Mouse (Mus musculus): ENCODE measurements around the gene Rab3a.

The Rab3a gene

DNA sequence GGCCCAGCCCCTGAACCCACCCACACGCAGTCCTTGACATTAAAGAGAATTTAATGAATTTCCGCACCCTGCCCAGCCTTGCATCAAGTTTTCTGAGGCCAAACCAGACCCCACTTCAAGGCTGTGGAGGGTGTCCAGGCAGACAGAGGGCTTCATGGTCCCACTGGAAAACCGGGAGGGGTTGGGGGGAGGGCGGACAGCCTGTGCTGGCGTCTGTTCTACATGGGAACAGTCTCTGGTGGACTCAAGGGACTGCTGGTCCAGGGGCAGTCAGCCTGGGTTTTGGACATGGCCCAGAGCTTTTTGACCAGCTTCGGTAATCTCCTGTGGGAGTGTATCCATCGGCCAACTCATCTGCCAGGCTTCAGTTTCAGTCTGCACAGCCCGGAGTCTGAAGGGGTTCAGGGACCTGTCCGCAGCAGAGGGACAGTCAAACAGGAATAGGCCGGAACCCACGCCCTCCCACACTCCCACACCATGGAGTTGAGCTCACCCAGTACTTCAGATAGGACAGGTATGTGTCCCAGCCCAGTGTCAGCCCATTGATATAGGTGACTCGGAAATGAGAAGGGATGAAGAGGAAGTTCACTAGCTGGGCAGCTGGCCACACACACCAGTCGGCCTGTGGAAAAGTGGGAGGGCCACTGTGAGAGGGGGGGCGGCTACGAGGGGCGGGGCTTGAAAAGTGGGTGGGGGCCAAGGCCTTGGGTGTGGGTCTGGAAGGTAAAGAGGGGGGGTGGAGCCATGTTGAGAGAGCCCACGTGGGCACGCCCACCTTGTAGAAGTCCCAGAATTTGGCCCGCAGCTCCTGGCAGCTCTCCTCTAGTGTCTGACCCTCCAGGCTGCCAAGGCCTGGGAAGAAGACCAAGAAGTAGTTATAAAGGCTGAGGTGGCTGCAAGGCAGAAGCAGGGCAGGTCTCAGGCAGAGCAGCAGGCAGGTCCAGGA is 4.4 kb downstream of the Rab3a start:
- DNase-seq: peak; percentile 24

DNA sequence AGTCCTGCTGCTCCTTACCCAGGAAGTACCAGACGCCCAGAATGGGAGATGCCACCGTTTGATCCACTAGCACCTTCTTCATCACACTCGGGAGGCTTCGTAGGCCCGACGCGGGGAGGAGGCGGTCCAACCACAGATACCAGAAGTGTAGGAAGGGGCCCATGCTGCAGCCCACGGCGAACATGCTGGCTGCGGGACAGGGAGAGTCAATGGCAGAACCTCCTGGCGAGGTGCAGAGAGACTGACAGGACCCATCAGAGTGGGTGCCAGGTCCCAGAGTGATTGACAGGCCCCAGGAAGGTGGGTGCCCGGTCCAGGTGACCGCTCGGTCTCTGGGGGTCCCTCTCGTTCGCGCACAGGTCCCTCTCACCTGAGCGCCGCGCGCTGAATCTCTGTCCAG is 5.9 kb downstream of the Rab3a start:
- DNase-seq: peak; percentile 30

DNA sequence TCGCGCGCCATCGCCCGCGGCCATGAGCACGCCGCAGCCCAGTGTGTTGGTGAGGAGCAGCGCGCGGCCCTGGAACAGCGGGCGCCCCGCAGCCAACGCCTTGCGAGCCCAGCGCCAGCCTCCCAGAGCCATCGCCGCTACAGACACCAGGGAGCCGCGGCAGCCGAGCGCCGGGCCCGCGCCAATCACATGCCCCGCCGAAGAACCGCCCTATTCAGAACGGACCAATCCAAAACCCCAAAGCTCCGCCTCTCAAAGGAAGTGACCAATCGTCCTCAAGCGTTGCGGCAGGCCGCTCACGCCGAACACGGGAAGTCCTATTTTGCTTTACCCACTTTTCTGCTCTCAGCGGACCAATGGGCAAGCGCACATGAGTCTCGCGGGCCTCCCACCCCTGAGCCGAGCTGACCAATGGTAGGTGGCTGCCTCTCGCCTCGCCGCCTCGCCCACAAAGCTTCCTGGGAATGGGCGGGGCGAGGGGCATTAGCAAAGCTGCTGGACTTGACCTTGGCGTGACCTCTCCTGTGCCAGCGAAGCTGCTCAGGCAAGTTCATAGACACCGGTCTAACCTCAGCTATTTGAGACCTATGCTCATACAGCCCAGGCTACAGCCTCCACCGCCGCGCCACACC is 6.4 kb downstream of the Rab3a start, which contains the start of gene Mpv17l2:
Mpv17l2 (minus strand) TSS at position 172 of the 632 bp plus-strand sequence.
- DNase-seq: peak; percentile 92

DNA sequence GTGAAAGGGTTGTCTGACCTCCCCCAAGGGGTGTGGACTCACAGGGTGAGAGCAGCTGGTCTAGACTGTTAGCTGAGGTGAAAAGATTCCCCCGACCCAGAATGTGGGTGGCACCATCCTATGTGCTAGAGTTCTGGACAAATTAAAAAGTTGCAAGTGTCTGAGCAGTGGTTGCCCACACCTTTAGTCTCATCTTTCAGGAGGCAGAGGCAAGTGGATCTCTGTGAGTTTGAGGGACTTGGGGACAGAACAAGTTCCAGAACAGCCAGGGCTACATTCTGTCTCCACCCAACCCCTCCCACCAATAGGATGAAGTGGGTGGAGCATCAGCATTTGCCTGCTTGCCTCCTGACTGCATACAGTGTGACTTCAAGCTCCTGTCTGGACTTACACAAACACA is 7.6 kb downstream of the Rab3a start:
- peak; percentile 2 for DNase-seq

DNA sequence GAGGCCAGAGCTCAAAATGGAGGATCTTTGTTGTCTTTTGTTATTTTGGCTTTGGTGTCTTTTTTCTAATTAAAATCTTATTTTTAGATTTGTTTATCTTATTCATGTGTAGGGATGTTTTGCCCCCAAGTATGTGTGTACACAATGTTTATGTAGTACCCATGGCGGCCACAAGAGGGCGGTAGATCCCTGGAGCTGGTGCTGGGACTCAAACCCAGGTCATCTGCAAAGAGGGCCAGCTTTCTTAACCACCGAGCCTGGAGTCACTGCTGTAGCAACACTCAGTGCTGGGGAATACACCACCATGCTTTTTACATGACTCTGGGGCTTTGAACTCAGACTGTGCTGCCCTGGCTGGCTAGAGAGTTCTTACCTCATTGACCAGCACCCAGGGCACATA is 8.9 kb downstream of the Rab3a start:
- peak; percentile 68 for DNase-seq

DNA sequence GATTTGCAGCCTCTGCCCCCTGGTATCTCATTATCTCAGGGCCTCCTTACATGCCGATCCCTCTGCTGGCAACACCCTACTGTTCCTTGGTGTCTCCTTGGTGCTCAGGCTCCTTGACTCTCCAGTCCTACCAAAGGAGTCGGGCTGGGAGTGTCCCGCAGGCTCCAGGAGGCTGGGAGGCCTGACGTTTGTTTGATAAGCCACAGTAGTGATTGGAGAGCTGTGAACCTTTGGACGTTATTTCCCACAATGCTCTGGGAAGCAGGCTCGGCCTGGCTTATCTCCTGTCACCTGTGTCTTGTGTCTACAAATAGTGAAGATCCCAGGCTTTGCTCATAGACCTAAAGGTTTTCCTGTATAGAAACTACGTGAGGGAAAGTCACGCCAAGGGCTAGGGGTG is 9.5 kb downstream of the Rab3a start:
- no peak for DNase-seq

DNA sequence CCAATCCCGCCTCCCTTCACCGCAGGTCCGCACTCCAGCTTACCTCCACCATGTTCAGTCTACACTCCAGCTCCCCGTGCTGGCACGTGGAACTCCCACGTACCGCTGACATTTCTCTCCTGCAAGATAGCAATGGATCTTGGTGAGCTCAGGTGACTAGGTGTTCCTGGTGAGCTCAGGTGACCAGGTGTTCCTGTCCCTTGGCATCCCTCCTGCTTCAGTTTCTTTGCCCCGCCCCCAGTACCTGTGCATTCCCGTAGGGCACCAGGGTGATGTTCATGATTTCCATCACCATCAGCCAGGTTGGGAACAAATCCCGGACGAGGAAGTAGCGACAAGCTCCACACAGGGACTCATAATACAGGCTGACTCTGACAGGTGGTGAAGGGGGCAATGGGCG is 10.2 kb downstream of the Rab3a start:
- no peak for DNase-seq

DNA sequence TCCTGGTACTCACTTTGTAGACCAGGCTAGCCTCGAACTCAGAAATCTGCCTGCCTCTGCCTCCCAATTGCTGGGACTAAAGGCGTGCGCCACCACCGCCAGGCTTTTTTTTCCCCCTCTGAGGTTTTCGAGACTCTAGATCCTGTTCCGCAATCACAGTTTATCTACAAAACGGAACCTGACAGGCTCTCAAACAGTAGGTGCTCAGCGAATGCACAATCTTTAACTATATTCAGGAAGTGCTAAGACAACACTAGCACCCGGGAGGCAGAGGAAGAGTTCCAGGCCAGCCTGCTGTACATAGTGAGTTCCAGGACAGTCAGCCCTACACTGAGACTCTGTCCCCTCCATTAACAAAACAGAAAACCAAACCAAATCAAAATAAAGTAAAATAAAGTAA is 10.8 kb downstream of the Rab3a start:
- no peak for DNase-seq

DNA sequence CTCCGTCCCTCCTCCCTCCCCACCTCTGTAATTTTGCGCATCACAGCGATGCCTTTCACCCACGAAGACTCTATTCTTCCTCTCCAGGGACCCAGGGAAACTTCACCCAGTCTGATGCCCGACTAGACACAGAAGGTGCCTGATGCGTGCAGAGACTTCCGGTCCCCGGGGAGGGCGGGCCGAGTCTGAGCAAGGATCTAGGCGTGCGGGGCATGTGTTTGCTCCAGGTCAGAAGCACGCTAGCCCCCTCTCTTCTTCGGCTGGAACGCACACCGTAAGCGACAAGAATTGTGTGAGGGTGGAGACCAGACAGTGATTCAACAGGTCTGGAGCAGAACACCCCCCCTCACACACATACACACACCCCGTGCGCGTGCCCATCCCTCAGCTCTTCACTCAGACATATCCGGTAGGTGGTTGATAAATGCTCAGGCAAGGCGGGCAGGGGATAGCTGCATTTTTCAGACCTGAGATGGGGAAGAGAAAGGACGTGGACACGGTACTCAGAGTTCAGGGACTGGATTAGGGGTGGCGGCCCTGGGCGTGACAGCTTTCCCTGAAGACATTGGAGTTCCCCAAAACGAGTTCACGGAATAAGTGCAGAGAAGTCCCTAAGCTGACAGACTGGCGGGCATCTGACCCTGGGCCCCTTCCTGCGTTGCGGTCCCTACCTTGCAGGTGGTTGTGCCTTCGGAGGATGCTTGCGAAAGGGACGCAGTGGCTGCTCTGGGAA is 11.5 kb downstream of the Rab3a start:
- DNase-seq: no peak

DNA sequence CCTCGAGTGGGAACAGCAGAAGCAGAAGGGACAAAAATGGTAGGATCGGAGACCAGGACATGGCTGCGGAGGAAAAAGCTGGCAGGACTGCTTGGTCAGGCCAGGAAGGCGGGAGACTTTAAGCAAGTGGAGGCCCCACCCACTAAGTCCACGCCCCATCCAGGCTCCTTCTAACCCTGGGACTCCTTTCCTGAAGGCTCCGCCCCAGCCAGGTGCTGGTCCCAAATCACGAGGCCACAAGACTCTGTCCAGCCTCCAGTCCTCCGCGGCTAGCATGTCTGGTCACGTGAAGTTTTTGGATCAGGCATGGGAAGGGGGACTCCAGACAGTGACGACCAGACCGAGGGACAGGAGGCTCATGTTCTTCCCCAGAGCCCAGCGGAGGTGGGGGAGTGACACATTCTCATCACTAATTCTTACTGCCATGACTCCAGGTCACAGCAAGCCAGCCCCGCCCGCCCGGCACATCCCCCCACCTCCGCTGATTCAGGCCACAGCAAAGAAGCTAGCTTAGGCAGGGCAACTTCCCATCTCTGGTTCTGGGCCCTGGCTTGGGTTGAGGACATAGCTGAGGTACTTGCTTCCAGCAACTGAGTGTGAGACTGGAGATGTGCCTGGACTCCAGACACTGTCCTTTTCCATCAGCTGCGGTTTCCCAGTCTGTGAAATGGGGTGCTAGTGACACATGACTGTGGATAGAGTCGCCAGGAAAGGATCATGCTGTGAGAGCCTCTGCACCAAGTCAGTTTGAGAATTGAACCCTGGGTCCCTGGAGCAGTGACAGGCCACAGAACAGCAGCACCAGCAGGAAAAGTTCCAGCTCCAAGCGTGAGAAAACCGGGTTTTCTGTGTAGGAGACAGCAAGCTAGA is 12.3 kb downstream of the Rab3a start:
- no peak for DNase-seq

DNA sequence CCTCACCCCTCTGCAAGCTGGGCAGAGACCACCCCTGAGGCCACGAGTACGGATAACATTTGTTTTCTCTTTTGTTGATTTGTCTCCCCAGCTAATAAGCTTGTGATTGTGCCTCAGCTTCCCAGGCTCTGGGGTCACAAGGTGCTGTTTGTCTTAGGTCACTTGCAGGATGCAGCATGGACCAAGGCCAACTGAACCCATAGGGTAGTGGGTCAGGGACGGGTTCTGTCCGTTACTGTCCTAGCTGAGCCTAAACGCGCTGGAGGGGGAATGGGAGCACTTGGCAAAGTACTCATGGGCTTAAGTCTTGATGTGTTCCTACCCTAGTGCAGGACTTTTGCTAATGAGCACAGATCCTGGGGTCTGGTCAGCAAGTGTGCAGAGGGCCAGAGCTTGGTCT is 13.0 kb downstream of the Rab3a start:
- no peak for DNase-seq

DNA sequence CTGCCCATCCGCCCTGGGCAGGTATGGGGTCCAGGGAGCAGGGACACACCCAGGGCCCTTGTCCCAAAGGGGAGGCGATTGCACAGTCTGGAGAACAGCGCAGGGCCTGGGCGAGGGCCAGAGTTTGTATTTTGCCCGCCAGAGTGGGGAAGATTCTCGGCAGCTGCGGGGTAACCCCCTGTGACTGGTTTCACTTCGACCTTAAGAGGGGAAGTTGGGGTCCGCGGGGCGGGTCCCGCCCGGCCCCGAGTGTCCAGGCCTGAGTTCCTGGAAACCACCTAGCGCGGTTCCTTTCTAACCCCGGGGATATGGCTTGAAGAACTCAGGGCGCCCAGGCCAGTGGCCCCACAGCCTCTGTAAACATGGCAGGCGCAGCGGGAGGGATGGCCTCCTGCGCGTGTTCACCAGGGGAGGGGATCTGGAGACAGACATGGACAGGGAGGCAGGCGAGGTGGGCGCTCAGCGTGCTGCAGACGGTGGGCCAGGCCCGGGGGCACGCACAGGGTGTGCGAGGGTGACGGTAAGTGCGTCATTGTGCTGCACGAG is 13.8 kb downstream of the Rab3a start:
- DNase-seq: no peak

DNA sequence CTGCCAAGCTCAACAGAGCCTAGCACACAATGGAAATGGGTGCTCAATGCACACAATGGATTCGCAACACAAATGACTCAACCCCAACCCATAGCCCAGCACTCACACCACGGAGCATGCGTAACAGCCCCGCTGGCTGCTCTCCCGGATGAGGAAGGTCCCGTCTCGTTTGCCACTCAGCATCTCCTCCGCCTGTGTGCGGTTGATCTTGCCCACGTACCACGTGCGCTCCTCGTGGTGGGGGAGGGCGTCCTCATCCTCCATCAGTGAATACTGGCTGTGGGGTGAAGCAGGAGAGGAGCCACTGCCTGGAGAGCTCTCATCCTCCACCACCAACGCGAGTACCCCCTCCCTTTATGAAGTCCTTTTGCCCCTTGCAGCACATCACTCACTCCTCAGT is 14.5 kb downstream of the Rab3a start:
- no peak for DNase-seq

DNA sequence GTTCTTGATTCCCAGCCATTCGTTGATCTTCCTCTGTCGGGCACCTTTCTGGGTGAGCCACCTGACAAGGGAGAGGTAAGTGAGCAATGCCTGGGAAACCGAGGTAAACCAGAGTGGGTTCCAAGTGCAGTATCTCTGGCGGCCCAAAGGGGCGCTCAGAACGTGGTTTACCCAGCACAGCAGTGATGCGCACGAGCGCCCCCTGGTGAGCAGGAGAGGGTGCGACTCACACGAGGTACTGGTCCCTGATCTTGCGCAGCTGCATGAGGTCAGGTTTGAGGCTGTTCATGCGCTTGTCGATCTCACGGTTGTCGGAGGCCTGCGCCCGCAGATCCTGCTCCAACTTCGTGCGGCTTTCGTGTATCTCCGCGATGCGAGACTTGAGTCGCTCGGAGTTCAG is 14.9 kb downstream of the Rab3a start:
- peak; percentile 99 for DNase-seq

DNA sequence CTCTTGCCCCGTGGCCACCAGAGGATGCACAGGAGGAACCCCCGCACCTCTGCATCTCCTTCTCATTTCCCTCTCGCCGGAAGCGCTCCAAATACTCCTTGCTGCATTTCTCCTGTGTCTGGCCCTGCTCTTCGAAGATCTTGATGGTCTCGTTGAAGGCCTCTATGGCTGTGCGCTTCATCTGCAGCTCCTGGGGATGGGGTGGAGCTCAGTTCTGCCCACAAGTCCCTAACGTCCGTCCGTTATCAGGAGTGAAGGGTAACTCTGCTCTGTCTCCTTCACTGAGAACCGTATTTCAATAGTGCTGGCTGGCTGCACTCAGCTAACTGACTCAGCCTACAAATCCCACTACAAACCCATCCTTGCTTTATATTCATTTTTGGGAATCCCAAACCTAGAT is 15.4 kb downstream of the Rab3a start:
- DNase-seq: no peak

DNA sequence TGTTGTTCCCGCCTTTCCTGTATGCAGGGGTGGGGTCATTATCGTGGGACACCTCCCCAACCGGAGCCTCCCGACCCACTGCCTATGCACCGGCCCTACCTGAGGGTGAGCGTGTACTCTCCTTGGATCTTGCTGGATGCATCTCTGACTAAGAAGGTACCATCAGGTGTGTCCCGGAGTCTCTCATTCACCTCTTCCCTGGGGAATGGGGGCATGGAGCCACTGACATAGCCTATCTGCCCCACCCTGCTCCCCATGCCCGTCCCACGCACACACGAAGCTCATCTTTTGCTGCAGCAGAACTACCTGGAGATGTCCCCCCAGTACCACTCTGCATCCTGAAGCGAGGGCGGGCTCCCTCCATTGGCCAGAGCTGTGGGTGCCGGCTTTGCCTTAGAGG is 16.3 kb downstream of the Rab3a start:
- no peak for DNase-seq

DNA sequence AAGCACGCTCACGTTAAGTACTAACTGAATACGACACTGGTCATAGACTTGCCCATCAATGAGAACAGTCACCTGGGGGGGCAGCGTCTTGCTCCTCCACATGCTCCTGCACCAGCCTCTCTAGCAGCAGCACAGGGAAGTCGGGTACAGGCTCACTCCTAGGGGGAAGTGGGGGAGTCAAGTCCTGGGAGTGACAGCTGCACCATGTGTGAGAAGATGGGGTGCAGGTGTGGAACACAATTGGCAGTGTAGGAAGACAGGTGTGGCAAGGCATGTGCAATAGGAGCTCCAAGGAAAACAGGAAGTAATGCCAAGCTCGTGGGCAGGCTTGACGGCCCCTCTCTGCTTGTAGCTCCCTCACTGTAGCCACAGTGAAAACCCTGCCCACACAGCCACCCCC is 16.7 kb downstream of the Rab3a start:
- DNase-seq: no peak

DNA sequence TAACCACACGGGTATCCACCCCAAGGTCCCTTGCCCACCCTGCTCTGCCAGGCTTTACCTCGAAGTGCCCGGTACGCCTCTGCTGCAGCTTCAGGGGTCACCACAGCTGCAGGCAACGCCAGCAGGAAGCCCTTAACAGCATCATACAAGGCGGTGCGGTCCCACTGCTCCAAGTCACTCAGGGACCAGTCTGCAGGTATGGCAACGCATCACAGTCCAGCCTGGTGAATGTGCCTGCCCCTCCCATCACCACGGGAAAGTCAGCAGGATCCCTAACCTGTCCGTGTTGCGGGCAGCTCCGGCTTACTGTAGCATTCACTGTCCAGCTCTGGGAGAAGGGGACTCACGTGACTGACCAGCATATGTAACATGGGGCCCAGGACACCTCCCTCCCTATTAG is 17.6 kb downstream of the Rab3a start:
- no peak for DNase-seq

DNA sequence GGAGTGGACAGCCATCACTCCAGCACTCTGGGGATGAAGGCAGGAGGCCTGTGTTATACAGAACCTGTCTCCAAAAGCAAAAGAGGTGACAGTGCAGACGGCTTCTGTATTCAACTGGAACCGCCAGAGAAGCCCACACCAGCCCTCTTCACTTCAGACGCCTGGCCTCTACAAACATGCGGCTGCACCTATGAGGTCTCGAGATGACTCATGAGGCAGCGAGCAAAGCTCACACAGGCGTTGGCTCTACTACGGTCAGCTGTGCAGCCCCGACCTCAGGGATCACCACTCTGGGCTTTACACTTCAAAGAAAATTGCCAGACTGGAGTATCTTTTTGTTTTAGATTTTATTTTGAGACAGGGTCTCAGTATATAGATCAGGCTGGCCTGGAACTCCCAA is 18.4 kb downstream of the Rab3a start:
- no peak for DNase-seq

DNA sequence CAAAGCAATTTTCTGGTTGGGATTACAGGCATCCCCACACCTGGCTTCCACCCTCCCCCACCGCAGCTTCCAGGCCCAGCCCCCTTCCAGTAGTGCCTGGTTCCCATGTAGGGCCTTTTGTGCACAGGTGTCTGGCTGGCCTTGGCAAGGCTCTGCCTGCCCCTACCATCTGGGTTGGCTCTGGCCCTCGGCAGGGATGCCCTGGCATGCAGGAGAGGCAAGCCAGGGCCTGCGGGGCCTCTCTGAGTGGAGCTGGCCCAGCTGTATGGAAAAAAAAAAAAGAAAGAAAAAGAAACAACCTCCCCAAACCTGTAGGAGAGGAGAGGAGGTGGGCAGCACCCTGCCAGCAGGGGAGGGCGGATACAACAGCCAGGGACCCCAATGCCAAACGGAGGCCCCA is 18.9 kb downstream of the Rab3a start:
- no peak for DNase-seq

DNA sequence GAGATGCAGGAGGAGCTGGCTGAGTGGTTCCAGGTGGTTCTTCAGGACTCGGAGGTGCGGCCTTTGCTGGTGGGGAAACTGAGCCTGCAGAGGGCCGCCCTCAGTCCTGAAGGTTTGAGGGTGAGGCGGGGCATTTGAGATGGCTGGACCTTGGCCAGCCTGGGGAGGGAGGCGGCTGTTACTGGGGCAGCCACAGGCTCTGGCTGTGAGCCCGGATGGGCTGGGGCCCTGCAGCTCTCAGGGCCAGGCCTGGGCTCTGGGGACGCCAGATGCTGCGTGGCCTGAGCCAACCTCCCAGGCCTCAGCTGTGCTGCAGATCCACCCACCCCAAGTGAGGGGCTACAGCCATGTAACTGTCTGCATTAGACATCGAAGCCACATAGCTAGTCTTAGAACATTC is 19.4 kb downstream of the Rab3a start:
- peak; percentile 66 for DNase-seq

DNA sequence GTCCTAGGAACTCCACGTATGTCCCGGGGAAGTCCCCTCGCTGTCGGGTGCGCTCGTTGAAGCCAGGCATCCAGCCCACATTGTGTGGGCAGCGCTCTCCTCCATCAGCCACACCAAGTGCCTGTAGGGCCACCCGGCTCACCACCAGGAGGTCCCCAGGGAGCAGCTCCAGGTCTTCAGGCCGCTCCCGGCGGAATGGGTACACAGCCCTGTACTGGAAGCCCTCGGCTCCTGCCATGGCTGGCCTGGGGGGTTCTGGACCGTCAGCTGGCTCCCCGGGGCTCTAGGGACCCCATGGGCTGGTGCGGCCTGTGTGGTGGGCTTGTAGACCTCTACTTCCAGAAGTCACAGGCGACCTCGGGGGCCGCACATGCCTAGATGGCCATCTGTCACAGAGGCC is 20.3 kb downstream of the Rab3a start:
- no peak for DNase-seq

Measured in right cerebral cortex, postnatal 14 days (tissue).